Mouse (Mus musculus) heart, adult 9 months (tissue): ENCODE measurements around the gene Atp8a2.

Experiments used
- DNase-seq, 2 experiments: peaks; one replicate each; pipeline ENCODE4 v3.0.0; 2022; ENCODE audit warnings: low spot score in 2 of 2

Atp8a2 gene

GRCm38 (mm10) chr14:59605671-59606353, 591.2 kb downstream of the Atp8a2 start:
- peak; percentile 23 to 33 for DNase-seq

DNA sequence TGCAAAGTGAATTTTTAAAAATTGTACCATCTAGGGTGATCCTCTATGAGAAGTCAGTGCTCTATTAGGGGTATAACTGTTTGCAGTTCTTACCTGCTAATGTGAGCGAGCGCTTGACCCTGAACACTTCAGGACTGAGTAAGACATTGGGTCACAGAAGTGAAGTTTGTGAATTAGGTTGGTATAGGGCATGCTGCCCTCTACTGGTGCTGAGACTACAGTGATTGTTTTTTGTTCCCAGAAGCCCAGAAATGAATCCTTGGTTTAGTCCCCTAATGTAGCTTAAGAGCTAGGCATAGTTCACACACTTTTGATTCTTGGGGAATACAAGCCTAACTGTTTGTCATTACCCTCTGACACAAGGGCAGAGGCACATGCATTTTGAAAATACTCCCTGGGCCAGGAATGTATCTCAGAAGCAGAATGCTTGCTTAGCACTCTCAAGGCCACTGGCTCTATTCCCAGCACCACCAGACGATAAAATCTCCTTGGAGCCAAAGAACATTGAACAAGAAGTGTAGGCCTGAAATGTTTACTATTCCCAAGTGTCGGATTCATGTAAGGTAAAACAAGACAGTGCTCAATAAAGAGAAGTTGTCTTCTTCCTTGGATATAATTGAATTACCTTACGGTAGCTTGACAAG, 592.9 kb downstream of the Atp8a2 start:
- no peak for DNase-seq

GRCm38 (mm10) chr14:59598260-59598627, 598.7 kb downstream of the Atp8a2 start:
- DNase-seq, result no peak

DNA sequence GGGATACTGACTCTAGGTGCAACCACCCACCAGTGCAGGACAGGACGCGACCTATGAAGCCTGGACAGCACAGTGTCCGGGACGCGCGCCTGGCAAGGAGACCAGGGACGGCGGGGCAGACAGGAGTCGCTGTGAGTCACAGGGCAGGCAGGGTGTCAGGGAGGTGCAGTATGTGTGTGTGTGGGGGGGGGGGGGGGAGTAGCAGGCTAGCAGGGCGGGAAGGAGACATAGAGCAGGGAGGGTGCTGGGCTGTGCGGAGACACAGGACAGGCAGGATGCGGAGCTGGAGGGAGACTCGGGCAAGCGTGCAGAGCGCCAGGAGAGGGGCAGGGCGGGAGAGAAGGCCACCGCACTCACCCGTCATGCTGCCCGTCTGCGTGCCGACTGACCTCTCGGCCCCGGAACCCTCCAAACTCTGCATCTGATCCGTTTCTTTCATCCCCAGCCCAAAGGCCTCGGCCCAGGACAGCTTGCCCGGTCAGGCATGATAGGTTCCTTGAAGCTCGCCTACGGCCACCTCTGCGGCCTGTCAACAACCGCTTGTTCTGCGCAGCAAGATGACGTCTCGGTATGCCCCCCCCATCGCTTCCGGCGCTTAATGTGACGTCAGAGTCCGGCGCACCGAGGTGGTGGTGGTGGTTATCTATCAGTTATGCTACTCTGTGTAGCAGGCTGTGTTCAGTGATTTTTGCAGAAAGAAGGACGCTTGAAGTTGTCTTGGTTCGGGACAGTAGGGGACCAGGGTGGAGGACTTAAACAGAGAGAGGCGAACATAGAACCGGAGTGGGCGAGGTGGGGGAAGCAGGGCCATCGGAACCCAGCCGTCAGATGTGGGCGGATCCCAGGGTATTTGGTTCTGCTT, 599.4 kb downstream of the Atp8a2 start, which contains the start of gene Cdadc1:
TSS of gene Cdadc1 (minus strand) at position 562 of the 862 bp plus-strand sequence.
- peak; percentile 93 to 96 for DNase-seq

DNA sequence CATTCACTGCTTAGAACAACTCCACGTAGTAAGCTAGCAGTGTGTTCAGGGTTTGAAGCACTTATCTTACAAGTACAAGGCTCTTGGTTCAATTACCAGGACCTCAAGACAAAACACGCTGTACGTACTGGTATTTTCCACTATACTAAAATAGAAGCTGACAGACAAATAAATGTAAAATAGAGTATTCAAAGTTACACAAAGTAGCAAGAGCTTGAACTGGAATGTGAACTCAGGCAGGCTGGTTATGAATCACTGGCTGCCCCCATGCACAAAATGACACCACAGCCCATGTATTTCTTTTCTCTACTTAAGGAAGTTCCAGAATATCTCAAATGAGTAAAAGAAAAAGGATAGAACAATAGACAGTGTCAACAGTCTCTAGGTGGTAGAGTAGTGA, 602.0 kb downstream of the Atp8a2 start:
- no peak for DNase-seq

GRCm38 (mm10) chr14:59592593-59592992, 604.4 kb downstream of the Atp8a2 start:
- DNase-seq, result no peak

- no peak for DNase-seq
Measured at GRCm38 (mm10) chr14:59591901-59592300, 605.1 kb downstream of the Atp8a2 start.

GRCm38 (mm10) chr14:59590614-59591013, 606.4 kb downstream of the Atp8a2 start:
- peak in 1 of 2 experiments; percentile 11 for DNase-seq
